Mouse (Mus musculus) hematopoietic stem cell, adult 5-6 weeks (primary cell): ENCODE measurements around the gene Klhl18. TPM values are rescaled to one million over a fixed set of nuclear protein-coding genes. Genes with fewer than 3 reads are reported as not detected.

Experiments
- ATAC-seq, 2 experiments: fragments of 125-278 bp in 1 of 2; replicated peaks in 1 of 2; 2 replicates each; pipeline ENCODE4 v1.8.0; 2016 to 2017; ENCODE audit warnings: inconsistent platforms in 2 of 2, mild to moderate bottlenecking in 2 of 2, moderate number of reproducible peaks in 2 of 2, low read depth in 1 of 2, moderate TSS enrichment in 1 of 2; ENCODE audit not compliant: low FRiP score in 2 of 2, poor library complexity in 2 of 2, severe bottlenecking in 2 of 2, insufficient read depth in 1 of 2, low TSS enrichment in 1 of 2
- total RNA-seq: library from RNA; stranded (forward); fragments of 172-1452, 232-1000 nt; gene quantifications from 2 replicates; pipeline ENCODE4 v1.2.3, GENCODE M21; 2017

Klhl18 gene
- 12.6 and 15.4 TPM in 2 replicates for total RNA-seq

DNA sequence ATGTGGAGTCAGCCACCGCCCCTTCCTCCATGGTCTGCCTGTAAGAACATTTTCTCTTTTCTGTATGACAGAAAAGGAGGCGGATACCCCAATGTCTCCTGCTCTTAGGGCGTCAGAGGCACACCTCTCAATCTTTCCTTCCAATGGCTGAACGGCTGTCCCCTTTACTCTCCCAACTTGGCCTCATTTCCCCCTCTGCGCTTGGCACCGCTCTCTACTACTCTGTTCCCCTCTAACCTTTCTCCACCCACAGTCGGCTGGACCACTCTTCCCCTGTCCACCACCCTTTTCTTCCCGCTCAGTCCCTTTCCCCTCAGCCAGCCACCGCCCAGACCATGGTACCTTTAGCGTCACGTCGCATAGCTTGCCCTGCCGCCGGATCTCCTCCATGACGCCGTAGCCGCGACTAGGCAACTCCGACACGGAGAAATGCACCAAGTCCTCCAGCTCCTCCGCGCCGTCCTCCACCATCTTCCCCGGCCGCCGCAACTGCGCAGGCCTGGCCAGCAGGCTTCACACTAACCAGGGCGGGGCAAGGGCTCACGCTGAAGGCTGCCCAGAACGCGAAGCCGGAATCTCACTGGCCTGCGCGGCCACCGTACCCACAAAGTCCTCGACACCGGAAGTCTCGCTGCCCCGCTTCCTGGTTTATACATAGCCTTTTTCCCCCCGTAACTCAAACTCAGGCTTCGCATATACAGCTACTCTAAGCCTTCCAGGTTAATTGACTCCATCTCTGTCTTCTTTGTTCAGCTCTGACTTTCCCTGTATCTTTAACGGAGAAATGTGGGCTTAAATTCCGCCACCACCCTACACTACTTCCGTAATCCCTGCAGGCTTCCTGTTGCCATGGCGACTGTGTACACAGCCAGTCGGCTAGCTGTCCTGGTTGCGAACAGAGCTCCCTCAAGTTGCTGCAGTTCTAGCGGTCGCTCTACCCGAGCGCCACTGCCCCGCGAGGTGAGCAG is at the start of gene Klhl18, which contains the start of gene Kif9:
Gene Klhl18 (minus strand): TSS at position 571 of the 968 bp plus-strand sequence.
Gene Kif9 (plus strand): TSS at position 835 of the 968 bp plus-strand sequence.
- ATAC-seq: peak; percentile 91 to 93

GRCm38 (mm10) chr9:110525737-110526136 is 49.2 kb upstream of the Klhl18 start:
- ATAC-seq: peak; percentile 49 to 84

DNA sequence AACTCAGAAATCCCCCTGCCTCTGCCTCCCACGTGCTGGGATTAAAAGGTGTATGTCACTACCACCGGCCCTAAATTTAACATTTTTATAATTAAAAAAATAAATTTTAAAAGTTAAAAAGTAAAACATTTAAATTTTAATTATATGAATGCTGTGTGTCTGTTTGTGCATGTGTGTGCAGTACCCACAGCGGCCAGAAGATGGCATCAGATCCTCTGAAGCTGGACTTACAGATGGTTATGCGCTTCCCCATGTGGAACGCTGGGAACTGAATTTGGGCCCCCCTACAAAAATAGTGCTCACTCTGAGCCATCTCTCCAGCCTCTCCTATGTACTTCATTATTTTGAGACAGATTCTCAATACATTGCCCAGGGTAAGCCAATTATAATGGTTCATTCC is 14.4 kb upstream of the Klhl18 start:
- no peak for ATAC-seq

- no peak for ATAC-seq
These were observed 12.3 kb upstream of the Klhl18 start for GRCm38 (mm10) chr9:110488841-110489240.

DNA sequence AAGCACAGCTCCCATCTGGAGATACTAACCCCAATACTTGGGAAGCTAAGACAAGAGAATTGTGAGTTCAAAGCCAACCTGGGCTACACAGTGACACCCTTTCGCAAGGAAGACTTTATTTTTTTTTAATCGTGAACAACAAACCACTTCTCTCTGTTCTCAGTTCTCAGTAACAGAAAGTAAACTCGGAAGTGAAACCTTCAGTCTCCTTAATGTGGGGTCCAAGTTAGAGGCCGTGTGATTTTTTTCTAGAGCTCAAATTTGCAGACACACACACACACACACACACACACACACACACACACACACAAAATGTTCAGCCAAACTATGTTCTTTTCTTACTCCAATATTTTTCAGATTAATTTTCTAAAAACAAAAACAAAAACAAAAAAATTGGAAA is 2.1 kb upstream of the Klhl18 start:
- no peak for ATAC-seq

DNA sequence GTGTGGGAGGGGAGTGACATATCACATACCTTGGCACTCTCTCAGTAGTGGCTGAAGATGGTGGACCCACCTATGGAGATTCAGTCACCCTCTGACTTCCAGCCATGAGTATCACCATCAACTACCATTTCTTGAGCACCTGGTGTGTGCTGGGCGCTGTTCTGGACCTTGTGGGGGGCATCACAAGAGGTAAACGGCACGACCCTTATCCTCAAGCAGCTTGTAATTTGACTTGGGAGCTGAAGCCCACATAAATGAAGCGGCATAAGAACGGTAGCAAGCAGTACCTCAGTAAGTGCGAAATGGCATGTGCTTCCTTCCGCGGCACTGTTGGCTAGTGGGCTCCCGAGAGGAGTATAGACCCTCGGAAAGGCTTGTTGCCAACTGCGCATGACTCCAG is 1.5 kb upstream of the Klhl18 start:
- ATAC-seq: no peak

DNA sequence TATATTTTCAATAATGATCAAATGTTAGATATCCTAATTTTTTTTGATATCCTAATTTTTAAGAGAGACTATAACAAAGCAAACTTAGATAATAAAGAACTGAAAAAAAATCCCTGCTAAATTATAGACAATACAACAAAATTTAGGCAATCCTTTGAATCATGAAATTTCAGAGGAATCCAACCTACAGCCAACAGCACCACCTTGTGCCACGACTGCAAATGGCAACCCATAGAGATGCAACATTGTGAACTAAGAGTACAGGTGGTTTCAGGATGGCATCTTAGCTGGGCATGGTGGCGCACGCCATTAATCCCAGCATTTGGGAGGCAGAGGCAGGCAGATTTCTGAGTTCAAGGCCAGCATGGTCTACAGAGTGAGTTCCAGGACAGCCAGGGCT is 10.3 kb downstream of the Klhl18 start:
- peak in 1 of 2 experiments; percentile 51; a peak in 1 of 4 replicates for ATAC-seq

DNA sequence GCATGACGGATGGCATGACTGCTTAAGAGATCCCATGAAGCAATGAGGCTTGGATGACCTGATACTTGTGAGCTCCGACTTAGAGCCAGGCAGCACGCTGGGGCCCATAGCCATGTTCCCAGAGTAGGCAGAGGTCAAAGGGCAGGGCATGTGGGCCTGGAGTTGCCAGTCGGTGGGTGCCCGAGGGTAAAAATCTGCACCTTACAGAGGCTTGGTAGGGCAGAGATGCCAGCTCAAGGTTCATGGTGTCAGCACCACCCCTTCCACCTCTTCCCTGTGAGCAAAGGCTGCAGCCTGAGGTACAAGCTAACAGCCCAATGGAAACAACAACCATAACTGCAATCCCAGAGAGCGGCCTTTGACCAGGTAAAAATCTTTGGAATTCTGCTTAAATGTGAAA is 11.2 kb downstream of the Klhl18 start:
- ATAC-seq: no peak

DNA sequence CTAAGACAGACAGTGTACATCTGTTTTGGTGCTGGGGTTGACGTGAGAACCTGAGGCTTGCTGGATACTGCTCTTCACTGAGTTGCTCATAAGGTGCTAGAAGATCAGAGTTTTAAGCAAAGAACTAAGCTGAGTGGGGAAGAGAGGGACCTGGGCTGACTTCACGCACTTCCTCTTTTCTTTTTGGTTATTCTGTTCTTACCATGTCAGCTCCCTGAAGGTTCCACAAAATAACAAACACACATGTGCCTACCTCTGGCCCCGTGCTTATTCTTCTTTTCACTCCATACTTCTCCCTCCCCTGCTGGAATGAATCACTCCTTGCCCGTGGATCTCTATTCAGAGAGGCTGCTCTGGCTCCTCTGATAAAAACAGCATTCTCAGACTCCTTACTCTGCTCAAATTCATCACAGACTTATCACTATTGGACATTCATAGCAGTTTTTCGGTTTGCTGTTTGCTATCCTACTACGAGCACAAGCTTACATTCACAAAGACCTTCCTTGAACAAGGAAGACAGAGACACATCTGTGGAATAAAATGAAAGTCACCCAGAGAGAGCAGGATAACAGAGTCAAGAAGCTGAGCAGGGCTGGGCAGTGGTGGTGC is 12.4 kb downstream of the Klhl18 start:
- peak; percentile 34 to 44; a peak in 2 of 4 replicates for ATAC-seq

GRCm38 (mm10) chr9:110462321-110462720 is 14.2 kb downstream of the Klhl18 start:
- ATAC-seq: no peak

DNA sequence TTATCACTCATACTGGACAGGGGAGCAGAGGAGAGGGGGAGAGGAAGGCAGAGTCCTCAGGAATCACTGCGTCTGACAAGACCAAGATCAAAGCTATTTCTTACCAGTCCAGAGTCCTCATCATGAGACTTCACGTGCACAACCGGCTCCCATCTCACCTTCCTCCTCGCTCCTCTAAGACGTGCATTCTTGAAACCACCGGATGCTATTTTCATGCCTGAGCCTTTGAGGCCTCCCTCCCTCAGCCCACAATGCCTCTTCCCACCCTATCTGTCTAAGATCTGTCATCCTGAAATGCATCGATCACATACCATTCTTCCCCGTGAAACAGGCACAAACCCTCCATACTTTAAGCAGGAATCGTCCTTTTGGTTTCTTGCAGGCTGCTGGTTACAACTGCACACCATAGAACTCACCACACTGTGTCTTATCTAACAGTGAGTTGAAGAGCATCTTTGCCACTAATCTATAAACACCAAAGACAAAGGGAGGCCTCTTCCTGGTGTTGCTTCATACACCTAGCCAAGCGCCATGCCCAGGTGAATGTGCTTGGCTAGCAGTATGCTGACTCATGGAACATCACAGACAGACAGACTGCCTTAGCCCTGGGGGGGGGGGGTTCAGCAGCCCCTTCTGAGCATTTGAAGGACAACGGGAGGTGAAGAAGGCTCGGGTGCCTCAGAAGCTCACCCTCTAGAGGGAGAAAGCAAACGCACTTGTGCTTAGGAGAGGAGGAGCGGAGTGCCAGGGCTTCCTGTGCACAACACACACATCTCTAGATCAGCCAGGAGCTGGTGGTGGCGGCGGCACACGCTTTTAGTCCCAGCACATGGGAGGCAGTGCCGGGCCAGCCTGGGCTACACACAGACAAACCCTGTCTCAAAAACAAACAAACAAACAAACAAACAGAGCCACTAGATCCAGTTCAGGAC is 15.3 kb downstream of the Klhl18 start:
- no peak for ATAC-seq

GRCm38 (mm10) chr9:110459145-110459727 is 17.3 kb downstream of the Klhl18 start:
- ATAC-seq: peak; percentile 84 to 89

- ATAC-seq: no peak
These were observed 18.6 kb downstream of the Klhl18 start for GRCm38 (mm10) chr9:110457926-110458325.

- ATAC-seq: peak in 1 of 2 experiments; percentile 48; a peak in 2 of 4 replicates
These were observed 24.0 kb downstream of the Klhl18 start for GRCm38 (mm10) chr9:110452523-110452922.

DNA sequence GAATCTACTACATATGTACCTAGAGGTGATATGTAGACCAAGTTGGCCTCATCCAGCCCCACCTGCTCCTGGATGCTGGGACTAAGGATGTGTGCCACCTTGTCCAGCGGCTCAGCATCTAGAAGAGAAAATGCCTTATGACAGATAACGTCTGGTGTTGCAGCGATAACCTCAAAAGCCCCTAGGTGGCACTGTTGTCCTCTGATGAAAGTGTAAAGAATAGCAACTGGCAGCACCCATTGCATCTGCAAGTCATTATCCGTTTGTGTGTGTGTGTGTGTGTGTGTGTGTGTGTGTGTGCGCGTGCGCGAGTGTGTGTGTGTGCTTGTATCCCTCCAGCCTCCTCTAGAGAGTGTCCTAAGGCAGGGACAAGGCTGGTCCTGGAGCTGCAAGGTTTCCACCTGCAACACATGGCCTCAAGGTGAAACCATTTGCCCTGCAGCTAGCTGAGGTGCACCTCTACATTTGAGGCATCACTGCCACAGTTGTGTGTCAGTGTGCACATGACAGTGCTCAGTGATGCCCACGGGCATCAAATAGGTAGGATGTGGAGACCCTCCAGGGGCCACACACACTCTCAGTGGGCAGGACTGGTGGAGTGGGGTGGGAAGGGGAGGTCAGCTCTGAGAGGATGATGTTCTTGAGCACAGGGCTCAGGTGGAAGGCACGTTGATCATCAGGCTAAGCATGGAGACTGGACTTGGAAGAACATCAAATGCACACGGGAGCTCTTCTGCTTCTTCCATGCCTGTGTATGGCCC is 27.5 kb downstream of the Klhl18 start:
- ATAC-seq: peak; percentile 82 to 91

- no peak for ATAC-seq
These were observed 28.1 kb downstream of the Klhl18 start for GRCm38 (mm10) chr9:110448356-110448755.
